Mouse (Mus musculus): ENCODE measurements at regions not wholly inside any gene's neighbourhood (a gene's known extent, or its start where the extent isn't known, plus 50 kb on each side); places are given as distances from the start of the nearest gene placed in this dataset.

DNA sequence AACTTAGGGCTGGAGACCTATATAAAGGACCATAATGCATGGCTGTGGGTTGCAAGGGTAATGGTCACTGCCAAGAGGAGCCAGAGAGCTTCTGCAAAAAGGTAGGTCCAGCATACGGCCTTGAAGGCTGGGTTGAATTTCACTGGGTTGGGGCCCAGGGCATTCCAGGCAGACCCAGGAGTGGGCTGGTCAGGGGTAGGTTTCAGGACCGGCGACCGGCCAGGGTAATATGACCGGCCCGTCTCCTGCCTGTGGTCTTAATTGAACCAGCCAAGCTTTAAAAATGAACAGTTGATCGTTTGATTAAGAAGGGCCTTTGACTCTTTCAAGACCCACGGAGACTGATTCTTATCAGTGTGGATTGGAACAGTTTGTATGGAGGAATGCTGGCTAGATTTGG, 171.9 kb downstream of the Emx2 start:
- Histone ChIP-seq H3K79me2 (ENCODE audit: control insufficient read depth, insufficient read depth, low read length, poor library complexity) (no peaks in the 10 kb centered on the region), H3K27ac (ENCODE audit: control insufficient read depth, low read depth, low read length) (no peak overlapping the region), H3K4me1 (ENCODE audit: control insufficient read depth in 1 of 2, insufficient read depth in 2 of 2, low read length in 2 of 2) (no peaks in the 10 kb centered on the region), H3K36me3 (ENCODE audit: control insufficient read depth in 1 of 2, insufficient read depth in 2 of 2, low read length in 2 of 2) (no peaks in the 10 kb centered on the region), H3K4me3 (ENCODE audit: control insufficient read depth in 1 of 2, insufficient read depth in 1 of 2, low read depth in 2 of 2, low read length in 2 of 2) (no peak overlapping the region), H3K9me3 (replicated peaks; ENCODE audit: insufficient read depth, low read length) (no peaks in the 10 kb centered on the region), H3K27me3 (ENCODE audit: control insufficient read depth in 1 of 2, insufficient read depth in 2 of 2, low read length in 2 of 2) (peaks cover 0 to 2% of the 10 kb centered on the region in 2 experiments; a peak in 1 of 4 replicates), H3K9ac (ENCODE audit: control insufficient read depth, low read depth, low read length, poor library complexity, severe bottlenecking) (no peak overlapping the region)
- TF ChIP-seq TBP (IDR thresholded peaks at IDR 0.05; ENCODE audit: low read depth, low read length) (no peak), BHLHE40 (IDR thresholded peaks at IDR 0.05; ENCODE audit: borderline replicate concordance, low read depth, low read length) (no peak), ZC3H11A (IDR thresholded peaks at IDR 0.05; ENCODE audit: low read depth, low read length) (no peak), MAZ (IDR thresholded peaks at IDR 0.05; ENCODE audit: low read depth, low read length) (no peak), HCFC1 (IDR thresholded peaks at IDR 0.05; ENCODE audit: low read depth, low read length) (no peak), POLR2AphosphoS5 (IDR thresholded peaks at IDR 0.05; ENCODE audit: borderline replicate concordance, low read depth, low read length) (no peak), ZNF384 (IDR thresholded peaks at IDR 0.05; ENCODE audit: low read depth, low read length) (no peak), UBTF (IDR thresholded peaks at IDR 0.05; ENCODE audit: borderline replicate concordance, insufficient read depth, low read depth, low read length) (no peak), MAFK (IDR thresholded peaks at IDR 0.05; ENCODE audit: borderline replicate concordance, low read depth, low read length) (no peak)
- no peak for DNase-seq (ENCODE audit: low read depth, low spot score)

DNA sequence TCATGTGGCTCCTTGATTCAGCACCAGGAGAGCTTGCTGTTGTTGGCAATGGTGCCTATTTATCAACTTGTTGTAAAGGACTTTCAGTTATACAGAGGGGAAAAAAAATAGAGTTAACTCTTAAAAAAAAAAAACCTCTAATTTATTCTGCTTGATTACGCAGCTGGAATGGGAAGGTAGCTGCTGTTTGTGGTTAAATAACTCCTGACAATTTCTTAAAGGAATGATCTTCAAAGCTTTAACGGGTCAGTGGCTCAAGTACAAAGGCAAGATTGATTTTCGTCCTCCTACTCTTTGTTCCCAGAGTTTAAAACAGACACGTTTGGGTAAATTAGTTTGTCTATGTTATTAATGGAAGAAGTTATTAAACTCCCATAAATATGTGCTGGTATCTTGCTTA, 172.5 kb downstream of the Emx2 start:
- Histone ChIP-seq H3K9me3 (replicated peaks; ENCODE audit: insufficient read depth, low read length) (no peaks in the 10 kb centered on the region), H3K36me3 (ENCODE audit: control insufficient read depth in 1 of 2, insufficient read depth in 2 of 2, low read length in 2 of 2) (no peaks in the 10 kb centered on the region), H3K79me2 (ENCODE audit: control insufficient read depth, insufficient read depth, low read length, poor library complexity) (no peaks in the 10 kb centered on the region), H3K27ac (ENCODE audit: control insufficient read depth, low read depth, low read length) (no peak overlapping the region), H3K27me3 (ENCODE audit: control insufficient read depth in 1 of 2, insufficient read depth in 2 of 2, low read length in 2 of 2) (no peaks in the 10 kb centered on the region; a peak in 1 of 4 replicates), H3K4me1 (ENCODE audit: control insufficient read depth in 1 of 2, insufficient read depth in 2 of 2, low read length in 2 of 2) (no peaks in the 10 kb centered on the region), H3K9ac (ENCODE audit: control insufficient read depth, low read depth, low read length, poor library complexity, severe bottlenecking) (no peak overlapping the region), H3K4me3 (ENCODE audit: control insufficient read depth in 1 of 2, insufficient read depth in 1 of 2, low read depth in 2 of 2, low read length in 2 of 2) (no peak overlapping the region)
- TF ChIP-seq KAT2A (conservative IDR thresholded peaks at IDR 0.05; ENCODE audit: low read depth, low read length) (no peak), SIN3A (IDR thresholded peaks at IDR 0.05; ENCODE audit: low read length) (no peak), MAX (IDR thresholded peaks at IDR 0.05; ENCODE audit: low read length) (no peak), POLR2AphosphoS2 (IDR thresholded peaks at IDR 0.05; ENCODE audit: low read length) (no peak), CHD2 (IDR thresholded peaks at IDR 0.05; ENCODE audit: low read length) (no peak), ZC3H11A (IDR thresholded peaks at IDR 0.05; ENCODE audit: low read depth, low read length) (no peak), POLR2AphosphoS5 (IDR thresholded peaks at IDR 0.05; ENCODE audit: borderline replicate concordance, low read depth, low read length) (no peak), MAFK (IDR thresholded peaks at IDR 0.05; ENCODE audit: borderline replicate concordance, low read depth, low read length) (no peak), ZNF384 (IDR thresholded peaks at IDR 0.05; ENCODE audit: low read depth, low read length) (no peak)
- DNase-seq (ENCODE audit: low read depth, low spot score): no peak

DNA sequence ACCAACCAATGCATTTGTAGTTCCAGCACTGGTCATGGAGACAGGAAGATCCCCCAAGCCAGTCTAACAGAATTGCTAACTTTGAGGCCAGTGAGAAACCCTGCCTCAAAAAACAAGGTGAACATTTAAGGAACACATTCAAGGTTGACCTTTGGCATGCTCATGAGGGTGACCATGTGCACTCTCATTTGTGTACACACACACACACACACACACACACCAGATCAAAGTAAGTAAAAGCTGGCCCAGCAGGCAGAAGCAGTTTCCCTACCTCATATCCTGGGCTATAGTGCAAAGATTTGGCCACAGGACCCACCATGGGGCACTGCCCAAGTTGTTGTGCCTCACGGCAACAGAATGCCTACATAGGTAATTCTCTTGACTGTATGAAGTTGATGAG, 173.4 kb downstream of the Emx2 start:
- Histone ChIP-seq H3K4me1 (ENCODE audit: control insufficient read depth in 1 of 2, insufficient read depth in 2 of 2, low read length in 2 of 2) (no peaks in the 10 kb centered on the region), H3K36me3 (ENCODE audit: control insufficient read depth in 1 of 2, insufficient read depth in 2 of 2, low read length in 2 of 2) (no peaks in the 10 kb centered on the region), H3K9me3 (replicated peaks; ENCODE audit: insufficient read depth, low read length) (no peaks in the 10 kb centered on the region), H3K9ac (ENCODE audit: control insufficient read depth, low read depth, low read length, poor library complexity, severe bottlenecking) (no peak overlapping the region), H3K27me3 (ENCODE audit: control insufficient read depth in 1 of 2, insufficient read depth in 2 of 2, low read length in 2 of 2) (peaks cover 0 to 1% of the 10 kb centered on the region in 2 experiments; a peak in 1 of 4 replicates), H3K79me2 (ENCODE audit: control insufficient read depth, insufficient read depth, low read length, poor library complexity) (no peaks in the 10 kb centered on the region), H3K4me3 (ENCODE audit: control insufficient read depth in 1 of 2, insufficient read depth in 1 of 2, low read depth in 2 of 2, low read length in 2 of 2) (no peak overlapping the region), H3K27ac (ENCODE audit: control insufficient read depth, low read depth, low read length) (no peak overlapping the region)
- DNase-seq (ENCODE audit: low read depth, low spot score): no peak
- TF ChIP-seq CHD2 (IDR thresholded peaks at IDR 0.05; ENCODE audit: low read length): no peak
- no peak for TF ChIP-seq MAFK (IDR thresholded peaks at IDR 0.05; ENCODE audit: borderline replicate concordance, low read depth, low read length)
- no peak for TF ChIP-seq ZKSCAN1 (IDR thresholded peaks at IDR 0.05; ENCODE audit: low read depth, low read length)
- no peak for TF ChIP-seq TAL1 (IDR thresholded peaks at IDR 0.05; ENCODE audit: low read length)
- no peak for TF ChIP-seq EP300 (IDR thresholded peaks at IDR 0.05; ENCODE audit: low read depth in 1 of 2, low read length in 2 of 2)
- no peak for TF ChIP-seq SMC3 (IDR thresholded peaks at IDR 0.05; ENCODE audit: low read depth, low read length)
- TF ChIP-seq MEF2A (IDR thresholded peaks at IDR 0.05; ENCODE audit: extremely low read depth, insufficient replicate concordance, low read depth, low read length, poor library complexity, severe bottlenecking): no peak
- TF ChIP-seq CTCF (IDR thresholded peaks at IDR 0.05 in 2 of 3, conservative IDR thresholded peaks at IDR 0.05 in 1 of 3; ENCODE audit: control insufficient read depth in 1 of 3, insufficient read depth in 1 of 3, low read depth in 2 of 3, low read length in 3 of 3, poor library complexity in 1 of 3, severe bottlenecking in 1 of 3): no peak
- no peak for TF ChIP-seq RAD21 (IDR thresholded peaks at IDR 0.05; ENCODE audit: low read depth, low read length)
- TF ChIP-seq GATA1 (IDR thresholded peaks at IDR 0.05; ENCODE audit: low read depth, low read length): no peak
- TF ChIP-seq POLR2AphosphoS5 (IDR thresholded peaks at IDR 0.05; ENCODE audit: borderline replicate concordance, low read depth, low read length): no peak
- TF ChIP-seq KAT2A (conservative IDR thresholded peaks at IDR 0.05; ENCODE audit: low read depth, low read length): no peak
- no peak for TF ChIP-seq ZNF384 (IDR thresholded peaks at IDR 0.05; ENCODE audit: low read depth, low read length)
- no peak for TF ChIP-seq MYB (IDR thresholded peaks at IDR 0.05; ENCODE audit: low read depth, low read length)
- no peak for TF ChIP-seq MAZ (IDR thresholded peaks at IDR 0.05; ENCODE audit: low read depth, low read length)
- no peak for TF ChIP-seq TBP (IDR thresholded peaks at IDR 0.05; ENCODE audit: low read depth, low read length)
- TF ChIP-seq ELF1 (IDR thresholded peaks at IDR 0.05; ENCODE audit: low read depth, low read length): no peak
- TF ChIP-seq ZC3H11A (IDR thresholded peaks at IDR 0.05; ENCODE audit: low read depth, low read length): no peak
- TF ChIP-seq HCFC1 (IDR thresholded peaks at IDR 0.05; ENCODE audit: low read depth, low read length): no peak
